Mouse (Mus musculus) olfactory bulb, adult 2 months (tissue): Measurements from ENCODE around the gene Gpr87.

ENCODE experiments used
- CTCF ChIP-seq: fragments of 200-500 bp; IDR thresholded peaks from 2 replicates; pipeline ENCODE4 v1.5.1; 2012; ENCODE audit warnings: low read depth, mild to moderate bottlenecking, low read length, moderate library complexity; ENCODE audit not compliant: insufficient read depth
- POLR2A ChIP-seq: fragments of 200-500 bp; IDR thresholded peaks from 2 replicates; pipeline ENCODE4 v1.6.1; 2012; ENCODE audit warnings: mild to moderate bottlenecking, low read depth, low read length, moderate library complexity; ENCODE audit not compliant: insufficient read depth

DNA sequence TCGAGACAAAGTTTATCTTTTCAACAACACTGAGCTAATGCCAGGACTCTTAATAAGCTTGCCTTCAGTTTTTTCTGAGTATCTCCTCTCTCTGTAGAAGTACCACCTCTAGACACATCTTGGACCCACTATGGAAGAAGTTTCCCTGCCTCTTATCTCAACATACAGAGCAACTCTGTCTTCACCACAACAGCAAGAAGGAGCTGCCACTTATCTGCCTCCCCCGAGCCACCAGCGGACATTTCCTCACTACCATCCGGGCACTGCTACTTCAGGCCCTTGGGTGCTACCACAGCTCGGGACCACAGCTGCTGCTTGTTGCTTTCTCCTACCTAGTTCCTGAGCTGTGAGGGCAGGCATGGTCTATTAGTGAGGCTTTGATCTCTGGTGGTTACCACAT, 61.7 kb downstream of the Gpr87 start:
- TF ChIP-seq CTCF (no peak), POLR2A (no peak)
